Mouse (Mus musculus) liver, postnatal 0 days (tissue): ENCODE measurements around the gene Rps6kc1.

Experiments used
- CTCF ChIP-seq: sonication (generic); IDR thresholded peaks from 2 replicates; pipeline ENCODE4 v1.5.1; 2016; ENCODE audit warnings: antibody characterized with exemption, low read depth
- EP300 ChIP-seq: IDR thresholded peaks from 2 replicates; pipeline ENCODE4 v1.6.1; 2016; ENCODE audit warnings: antibody characterized with exemption, low read depth, mild to moderate bottlenecking

- TF ChIP-seq CTCF = no peak
- TF ChIP-seq EP300 = no peak
Observed at GRCm38 (mm10) chr1:190808766-190809221, 102.8 kb downstream of the Rps6kc1 start.
